Mouse (Mus musculus): ENCODE data around the gene Tcta.
"Not testable (repeated sequence)": the region's sequence is repeated elsewhere in the genome, so short reads cannot be mapped to it uniquely, and the experiment has no call there.

The Tcta gene

GRCm38 (mm10) chr9:108317572-108317971 lies 11.6 kb upstream of the Tcta start:
- no peak for DNase-seq (ENCODE audit: low read depth)

- no peak for DNase-seq (ENCODE audit: low read depth)
Measured at GRCm38 (mm10) chr9:108308141-108308540, 2.2 kb upstream of the Tcta start.

GRCm38 (mm10) chr9:108307021-108307807 lies 1.3 kb upstream of the Tcta start:
- DNase-seq (ENCODE audit: low read depth) = peak; percentile 41

GRCm38 (mm10) chr9:108306571-108306980 lies 616 bp upstream of the Tcta start:
- peak; percentile 84 for DNase-seq (ENCODE audit: low read depth)

- DNase-seq (ENCODE audit: low read depth) = peak; percentile 35
Measured at GRCm38 (mm10) chr9:108305170-108305569, 790 bp downstream of the Tcta start.

- DNase-seq (ENCODE audit: low read depth) = no peak
Measured at GRCm38 (mm10) chr9:108304716-108305115, 1.2 kb downstream of the Tcta start.

- no peak for DNase-seq (ENCODE audit: low read depth)
Measured at GRCm38 (mm10) chr9:108301853-108302252, 4.1 kb downstream of the Tcta start.

GRCm38 (mm10) chr9:108296453-108297355 lies 9.3 kb downstream of the Tcta start, which contains the start of gene Amt:
Gene Amt, plus strand, starts transcription at chr9:108296853.
- no peak for DNase-seq (ENCODE audit: low read depth)

- no peak for DNase-seq (ENCODE audit: low read depth)
Measured at GRCm38 (mm10) chr9:108290773-108291172, 15.2 kb downstream of the Tcta start.

- peak; percentile 95 for DNase-seq (ENCODE audit: low read depth)
Measured at GRCm38 (mm10) chr9:108290016-108290750, 15.8 kb downstream of the Tcta start, which contains the start of gene Nicn1. Gene Nicn1, plus strand, starts transcription at chr9:108290429.

- DNase-seq (ENCODE audit: low read depth) = no peak
Measured at GRCm38 (mm10) chr9:108289347-108289746, 16.6 kb downstream of the Tcta start.

- DNase-seq (ENCODE audit: low read depth) = not testable (repeated sequence)
Measured at GRCm38 (mm10) chr9:108287526-108288238, 18.3 kb downstream of the Tcta start.

- DNase-seq (ENCODE audit: low read depth) = peak; percentile 92
Measured at GRCm38 (mm10) chr9:108284410-108284809, 21.6 kb downstream of the Tcta start.

- no peak for DNase-seq (ENCODE audit: low read depth)
Measured at GRCm38 (mm10) chr9:108280071-108280828, 25.7 kb downstream of the Tcta start.

GRCm38 (mm10) chr9:108278697-108279450 lies 27.1 kb downstream of the Tcta start:
- peak; percentile 70 for DNase-seq (ENCODE audit: low read depth)

GRCm38 (mm10) chr9:108275331-108275659 lies 30.7 kb downstream of the Tcta start:
- no peak for DNase-seq (ENCODE audit: low read depth)

- no peak for DNase-seq (ENCODE audit: low read depth)
Measured at GRCm38 (mm10) chr9:108274476-108275330, 31.3 kb downstream of the Tcta start.

GRCm38 (mm10) chr9:108273485-108273884 lies 32.5 kb downstream of the Tcta start:
- DNase-seq (ENCODE audit: low read depth) = no peak

- no peak for DNase-seq (ENCODE audit: low read depth)
Measured at GRCm38 (mm10) chr9:108272691-108273090, 33.3 kb downstream of the Tcta start.
